In genomic region chr7:45741777-45742176, GRCm38 (mm10) we compare ENCODE assay signal across 9 mouse cellular contexts. TPM values are rescaled to one million over a fixed set of nuclear protein-coding genes. Genes with fewer than 3 reads are reported as not detected.
DNase-seq lines count a peak whose midpoint lies in the region; ATAC-seq lines count a peak whose summit lies in the region.
"Had no signal": no experiment of that assay in that cellular context is flagged by ENCODE, and none has a peak within 500 bp of the region (broad histone marks: within the 10 kb centered on the region; RNA-seq: fewer than 3 reads in every experiment).

No protein-coding gene starts in this region.

- peak; percentile 53 for DNase-seq in layer of hippocampus, adult 11-12 months (ENCODE audit: low spot score)
- no peak for DNase-seq in layer of hippocampus, adult 9-10 months (ENCODE audit: low spot score)
- DNase-seq in brain, adult 2 months (ENCODE audit: low read depth, low spot score) = peak; percentile 89
- peak; percentile 52 for DNase-seq in lung, postnatal 36 days
- DNase-seq in thymus, postnatal 25 days = peak; percentile 59
- no peak for DNase-seq in left cerebral cortex, postnatal 4 days

- no peak overlapping the region for H3K27ac ChIP-seq in hindbrain, embryonic 12.5 days
- H3K27ac ChIP-seq: midbrain, embryonic 12.5 days had no signal

- peak overlapping the region; percentile 19; the same call in 1 of the 2 replicates for H3K4me2 ChIP-seq in hindbrain, embryonic 12.5 days (replicated peaks)
- H3K4me2 ChIP-seq: midbrain, embryonic 12.5 days had no signal

- H3K27me3 ChIP-seq in hindbrain, embryonic 12.5 days = peaks cover 15% of the 10 kb centered on the region; the same call in 1 of the 2 replicates

- no peak overlapping the region for H3K9ac ChIP-seq in hindbrain, embryonic 12.5 days
- H3K9ac ChIP-seq: midbrain, embryonic 12.5 days had no signal

- no peaks in the 10 kb centered on the region for H3K9me3 ChIP-seq in hindbrain, embryonic 12.5 days (replicated peaks)
- H3K9me3 ChIP-seq: midbrain, embryonic 12.5 days had no signal

- ATAC-seq in hindbrain, embryonic 12.5 days (ENCODE audit: low FRiP score) = no peak
- no peak for ATAC-seq in erythroid progenitor cell, adult 5-6 weeks (replicated peaks; ENCODE audit: low FRiP score, poor library complexity, severe bottlenecking)

- H3K4me3 ChIP-seq in hindbrain, embryonic 12.5 days = peak overlapping the region; percentile 5; the same call in 1 of the 2 replicates
- H3K4me3 ChIP-seq: midbrain, embryonic 12.5 days had no signal

- H3K36me3 ChIP-seq in hindbrain, embryonic 12.5 days = no peaks in the 10 kb centered on the region
- H3K36me3 ChIP-seq: midbrain, embryonic 12.5 days had no signal

- intact Hi-C loops in left cerebral cortex, postnatal 4 days (cut with DNase I) = loop anchor here (10.0 kb wide), 2 partner anchors 193 to 263 kb away; no protein-coding TSS in a partner anchor

- 39% methylated on average over 11 of the region's 11 CpGs for WGBS in hindbrain, embryonic 12.5 days

- H3K4me1 ChIP-seq in hindbrain, embryonic 12.5 days = no peaks in the 10 kb centered on the region
- H3K4me1 ChIP-seq: midbrain, embryonic 12.5 days had no signal

RNA-seq across cellular contexts. Expression of gene Spaca4, which starts 16.2 kb away (rescaled TPM):
- polyA plus RNA-seq in hindbrain, embryonic 12.5 days (2016; fragmentation: Nextera tagmentation; extraction: Ambion mirVana) = not detected in 2 replicates
- not detected in 2 replicates for total RNA-seq in erythroid progenitor cell, adult 5-6 weeks (2015; ENCODE audit: low replicate concordance)
- total RNA-seq in erythroid progenitor cell, adult 5-6 weeks (2017; ENCODE audit: low replicate concordance) = not detected in 2 replicates
- not detected for total RNA-seq in left cerebral cortex, postnatal 4 days (2021)
- polyA plus RNA-seq: midbrain, embryonic 12.5 days had no signal

RNA-seq across cellular contexts. Expression of gene Fam83e, which starts 20.8 kb away (rescaled TPM):
- 0.89 and 1.0 TPM in 2 replicates for polyA plus RNA-seq in hindbrain, embryonic 12.5 days (2016; fragmentation: Nextera tagmentation; extraction: Ambion mirVana)
- not detected in 2 replicates for total RNA-seq in erythroid progenitor cell, adult 5-6 weeks (2015; ENCODE audit: low replicate concordance)
- total RNA-seq in erythroid progenitor cell, adult 5-6 weeks (2017; ENCODE audit: low replicate concordance) = not detected in 2 replicates
- total RNA-seq in left cerebral cortex, postnatal 4 days (2021) = 1 to 10 TPM in 1 of 2 experiments, under 1 TPM in 1; 0.62 to 1.1 TPM

RNA-seq across cellular contexts. Expression of gene Sphk2, which starts 24.0 kb away (rescaled TPM):
- 28.7 and 30.3 TPM in 2 replicates for polyA plus RNA-seq in hindbrain, embryonic 12.5 days (2016; fragmentation: Nextera tagmentation; extraction: Ambion mirVana)
- total RNA-seq in erythroid progenitor cell, adult 5-6 weeks (2015; ENCODE audit: low replicate concordance) = 9.6 and 12.6 TPM in 2 replicates
- 4.8 and 9.4 TPM in 2 replicates for total RNA-seq in erythroid progenitor cell, adult 5-6 weeks (2017; ENCODE audit: low replicate concordance)
- 10 to 100 TPM; 23.6 to 24.6 TPM for total RNA-seq in left cerebral cortex, postnatal 4 days (2021)

RNA-seq across cellular contexts. Expression of gene Rpl18, which starts 26.5 kb away (rescaled TPM):
- polyA plus RNA-seq in hindbrain, embryonic 12.5 days (2016; fragmentation: Nextera tagmentation; extraction: Ambion mirVana) = 607 and 682 TPM in 2 replicates
- 522 and 544 TPM in 2 replicates for total RNA-seq in erythroid progenitor cell, adult 5-6 weeks (2015; ENCODE audit: low replicate concordance)
- total RNA-seq in erythroid progenitor cell, adult 5-6 weeks (2017; ENCODE audit: low replicate concordance) = 281 and 297 TPM in 2 replicates
- total RNA-seq in left cerebral cortex, postnatal 4 days (2021) = 100 to 1,000 TPM; 640 to 672 TPM

RNA-seq across cellular contexts. Expression of gene Dbp, which starts 36.9 kb away (rescaled TPM):
- 4.2 and 5.3 TPM in 2 replicates for polyA plus RNA-seq in hindbrain, embryonic 12.5 days (2016; fragmentation: Nextera tagmentation; extraction: Ambion mirVana)
- total RNA-seq in erythroid progenitor cell, adult 5-6 weeks (2015; ENCODE audit: low replicate concordance) = 1.3 and 2.5 TPM in 2 replicates
- total RNA-seq in erythroid progenitor cell, adult 5-6 weeks (2017; ENCODE audit: low replicate concordance) = 1.7 and 2.6 TPM in 2 replicates
- 10 to 100 TPM; 19.1 to 22.2 TPM for total RNA-seq in left cerebral cortex, postnatal 4 days (2021)

Comparison
In these comparisons a context has a peak if more than half of its experiments do, and no peak if none do; other contexts are left out.
1. DNase-seq: peak in layer of hippocampus, adult 11-12 months (single experiment), brain, adult 2 months (single experiment), lung, postnatal 36 days (single experiment) and thymus, postnatal 25 days (single experiment); none in layer of hippocampus, adult 9-10 months (single experiment) and left cerebral cortex, postnatal 4 days (single experiment).